Mouse (Mus musculus): ENCODE results near the gene Ehbp1l1.

- TF ChIP-seq CTCF (IDR thresholded peaks at IDR 0.05; ENCODE audit: borderline replicate concordance, control insufficient read depth, extremely low read depth, insufficient read depth, low read length, poor library complexity) (no peak), POLR2A (IDR thresholded peaks at IDR 0.05; ENCODE audit: control insufficient read depth, extremely low read depth, insufficient read depth, low read length, poor library complexity) (no peak)
These were observed 37.0 kb upstream of the Ehbp1l1 start for GRCm38 (mm10) chr19:5763163-5763562.
